Mouse (Mus musculus) ES-E14 (cell line): ENCODE results near the gene Serbp1. TPM values are rescaled to one million over a fixed set of nuclear protein-coding genes. Genes with fewer than 3 reads are reported as not detected.

Experiments
- DNase-seq: peaks from one replicate; pipeline ENCODE4 v3.0.0-alpha.2; 2013; ENCODE audit warnings: low read depth, low spot score
- H3K27ac ChIP-seq: 2 replicates; pipeline ENCODE4 v1.5.1; 2012; ENCODE audit warnings: low read depth, mild to moderate bottlenecking, low read length, moderate library complexity, mixed read lengths; ENCODE audit not compliant: poor library complexity, insufficient read depth, severe bottlenecking
- H3K36me3 ChIP-seq: 2 replicates; pipeline ENCODE4 v1.6.1; 2012; ENCODE audit warnings: mild to moderate bottlenecking, low read length, moderate library complexity, mixed read lengths; ENCODE audit not compliant: control insufficient read depth, poor library complexity, insufficient read depth, severe bottlenecking
- H3K4me1 ChIP-seq, 2 experiments: fragments of 150-350 bp in 1 of 2; sonication (generic) in 1 of 2; 2 replicates each; pipeline ENCODE4 v1.6.1; 2012; ENCODE audit warnings: low read length in 2 of 2, mild to moderate bottlenecking in 1 of 2, mixed read lengths in 1 of 2; ENCODE audit not compliant: control insufficient read depth in 2 of 2, insufficient read depth in 2 of 2, poor library complexity in 1 of 2
- H3K4me3 ChIP-seq, 2 experiments: fragments of 150-350 bp in 1 of 2; sonication (generic) in 1 of 2; 2 replicates each; pipeline ENCODE4 v1.5.1; 2012; ENCODE audit warnings: low read length in 2 of 2, low read depth in 1 of 2, mild to moderate bottlenecking in 1 of 2, mixed read lengths in 1 of 2; ENCODE audit not compliant: insufficient read depth in 1 of 2, poor library complexity in 1 of 2, severe bottlenecking in 1 of 2
- H3K9ac ChIP-seq: 2 replicates; pipeline ENCODE4 v1.6.1; 2012; ENCODE audit warnings: low read depth, mild to moderate bottlenecking, low read length, mixed read lengths; ENCODE audit not compliant: poor library complexity, insufficient read depth, severe bottlenecking
- H3K9me3 ChIP-seq: fragments of 150-350 bp; sonication (generic); 2 replicates; pipeline ENCODE4 v1.6.1; 2012; ENCODE audit warnings: low read depth, mild to moderate bottlenecking, low read length; ENCODE audit not compliant: control insufficient read depth, insufficient read depth
- CHD2 ChIP-seq: IDR thresholded peaks from 2 replicates; pipeline ENCODE4 v1.6.1; 2014; ENCODE audit warnings: mild to moderate bottlenecking, low read depth, low read length, inconsistent platforms
- HCFC1 ChIP-seq: IDR thresholded peaks from 2 replicates; pipeline ENCODE4 v1.6.1; 2012; ENCODE audit warnings: low read length, inconsistent platforms, borderline replicate concordance; ENCODE audit not compliant: insufficient read depth
- MAFK ChIP-seq: IDR thresholded peaks from 2 replicates; pipeline ENCODE4 v1.6.1; 2014; ENCODE audit warnings: mild to moderate bottlenecking, low read depth, low read length, inconsistent platforms; ENCODE audit not compliant: insufficient read depth
- ZC3H11A ChIP-seq: IDR thresholded peaks from 2 replicates; pipeline ENCODE4 v1.6.1; 2012; ENCODE audit warnings: low read depth, mild to moderate bottlenecking, inconsistent platforms, low read length, borderline replicate concordance
- ZNF384 ChIP-seq: IDR thresholded peaks from 2 replicates; pipeline ENCODE4 v1.6.1; 2012; ENCODE audit warnings: low read depth, low read length, inconsistent platforms
- in situ Hi-C, 2 experiments: fragments of 600-800 bp; cut with MboI; formaldehyde crosslinking; loops; one replicate each; pipeline ENCODE4 v1.15.1; 2025; ENCODE audit warnings: low sequenced_read_pairs in 2 of 2, inconsistent platforms in 1 of 2; ENCODE audit not compliant: unreplicated experiment in 2 of 2
- total RNA-seq: library from RNA; depleted of rRNA; stranded (reverse); fragments of 300-350 nt; gene quantifications from 2 replicates; pipeline ENCODE4 v1.2.3, GENCODE M21; 2012

Serbp1 gene
- total RNA-seq, 1 experiment, result 1,032 TPM

DNA sequence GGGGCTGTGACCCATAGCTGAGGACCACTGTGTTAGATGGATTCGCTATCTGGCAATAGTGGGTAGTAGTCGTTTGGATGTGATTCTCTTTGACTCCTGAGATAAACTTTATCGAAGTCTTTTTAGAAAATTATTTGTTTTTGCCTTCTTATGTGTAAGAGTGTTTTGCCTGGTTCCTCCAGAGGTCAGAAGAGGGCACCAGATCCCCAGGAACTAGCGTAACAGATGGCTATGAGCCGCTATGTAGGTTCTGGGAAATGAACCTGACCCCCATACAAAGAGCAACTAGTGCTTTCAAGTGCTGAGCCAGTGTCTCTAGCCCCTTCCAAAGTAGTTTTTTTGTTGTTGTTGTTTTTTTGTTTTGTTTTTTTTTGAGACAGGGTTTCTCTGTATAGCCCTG is 58.1 kb downstream of the Serbp1 start:
- no peaks in the 10 kb centered on the region for H3K9me3 ChIP-seq
- 0 out of 2 replicates have a peak, but pooled peaks cover 2% of the 10 kb centered on the region for H3K36me3 ChIP-seq
- H3K4me3 ChIP-seq, result no peak overlapping the region
- peaks cover 0 to 7% of the 10 kb centered on the region in 2 experiments; a peak in 1 of 4 replicates for H3K4me1 ChIP-seq
- TF ChIP-seq CHD2, result no peak
- TF ChIP-seq ZC3H11A, result no peak
- no peak for TF ChIP-seq HCFC1
- TF ChIP-seq ZNF384, result no peak
- TF ChIP-seq MAFK, result no peak
- no peak overlapping the region for H3K9ac ChIP-seq
- no peak overlapping the region for H3K27ac ChIP-seq
- DNase-seq, result no peak
- in situ Hi-C loops, result no loop called here

DNA sequence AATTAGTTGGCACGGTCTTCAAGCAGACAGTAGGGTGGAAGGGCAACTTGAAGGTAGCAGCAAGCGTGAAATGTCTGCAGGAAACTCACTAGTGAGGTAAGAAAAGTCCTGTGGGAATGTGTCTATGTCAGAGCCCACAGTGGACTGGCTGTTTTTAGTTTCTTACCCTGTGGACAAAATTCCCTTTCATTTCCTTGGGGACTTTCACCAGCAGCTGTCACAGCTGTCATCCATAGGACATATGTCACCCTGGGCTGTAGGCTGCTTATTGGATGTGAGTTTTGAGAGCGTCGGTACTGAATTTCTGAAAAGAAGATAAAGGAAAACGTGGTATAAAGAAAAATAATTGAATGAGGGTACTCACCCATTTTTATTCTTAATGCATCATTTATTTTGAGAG is 60.8 kb downstream of the Serbp1 start:
- no peak for TF ChIP-seq MAFK
- no peak for TF ChIP-seq CHD2
- TF ChIP-seq ZC3H11A, result no peak
- TF ChIP-seq HCFC1, result no peak
- TF ChIP-seq ZNF384, result no peak
- no peaks in the 10 kb centered on the region for H3K9me3 ChIP-seq
- H3K27ac ChIP-seq, result no peak overlapping the region
- no peak overlapping the region for H3K4me3 ChIP-seq
- no peak for DNase-seq
- H3K36me3 ChIP-seq, result no peaks in the 10 kb centered on the region
- H3K4me1 ChIP-seq, result peaks cover 0 to 11% of the 10 kb centered on the region in 2 experiments; a peak in 1 of 4 replicates
- in situ Hi-C loops, result no loop called here
- H3K9ac ChIP-seq, result no peak overlapping the region

- no peak for DNase-seq
- in situ Hi-C loops, result no loop called here
- H3K4me3 ChIP-seq, result no peak overlapping the region
- no peaks in the 10 kb centered on the region for H3K9me3 ChIP-seq
- H3K36me3 ChIP-seq, result no peaks in the 10 kb centered on the region
- H3K27ac ChIP-seq, result no peak overlapping the region
- TF ChIP-seq ZNF384, result no peak
- no peak for TF ChIP-seq HCFC1
- TF ChIP-seq MAFK, result no peak
- TF ChIP-seq CHD2, result no peak
- no peak overlapping the region for H3K9ac ChIP-seq
- H3K4me1 ChIP-seq, result peaks cover 0 to 11% of the 10 kb centered on the region in 2 experiments; a peak in 1 of 4 replicates
Measured at GRCm38 (mm10) chr6:67300300-67300699, 62.3 kb downstream of the Serbp1 start.

DNA sequence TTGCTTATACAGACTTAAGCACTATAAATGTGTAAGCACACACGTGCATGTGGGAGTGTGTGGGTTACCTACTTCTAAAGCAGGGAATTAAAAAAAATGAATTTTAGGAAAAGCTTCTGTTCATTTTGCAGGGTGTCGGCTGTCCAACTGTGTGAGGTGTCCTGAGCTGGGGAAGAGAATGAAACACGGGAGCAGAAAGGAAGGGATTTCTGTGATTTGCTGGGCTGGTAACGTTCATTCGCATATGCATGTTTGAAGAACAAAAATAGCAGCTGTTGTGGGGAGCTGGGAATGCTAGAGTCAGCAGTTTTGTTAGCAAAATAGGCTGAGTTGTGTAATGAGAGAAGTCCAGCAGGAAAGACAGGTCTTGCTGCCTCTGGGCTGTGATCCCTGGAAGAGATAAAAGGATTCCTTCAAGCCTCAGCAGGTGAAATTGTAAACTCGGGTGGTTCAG is 62.8 kb downstream of the Serbp1 start:
- Histone ChIP-seq H3K4me1 (peaks cover 0 to 11% of the 10 kb centered on the region in 2 experiments; a peak in 1 of 4 replicates), H3K36me3 (no peaks in the 10 kb centered on the region), H3K9ac (no peak overlapping the region), H3K27ac (no peak overlapping the region), H3K4me3 (no peak overlapping the region), H3K9me3 (no peaks in the 10 kb centered on the region)
- in situ Hi-C loops, result no loop called here
- TF ChIP-seq ZC3H11A (no peak), MAFK (peak; percentile 97), HCFC1 (no peak)
- no peak for DNase-seq

GRCm38 (mm10) chr6:67301230-67301629 is 63.3 kb downstream of the Serbp1 start:
- TF ChIP-seq ZNF384 (no peak), ZC3H11A (no peak), CHD2 (no peak), HCFC1 (no peak), MAFK (no peak)
- in situ Hi-C loops, result no loop called here
- H3K27ac ChIP-seq, result no peak overlapping the region
- no peaks in the 10 kb centered on the region for H3K9me3 ChIP-seq
- peaks cover 0 to 11% of the 10 kb centered on the region in 2 experiments; a peak in 1 of 4 replicates for H3K4me1 ChIP-seq
- no peak overlapping the region for H3K4me3 ChIP-seq
- H3K36me3 ChIP-seq, result no peaks in the 10 kb centered on the region
- DNase-seq, result no peak
- H3K9ac ChIP-seq, result no peak overlapping the region
